Mouse (Mus musculus) limb, embryonic 11.5 days (tissue): ENCODE results near the gene C1rl. TPM values are rescaled to one million over a fixed set of nuclear protein-coding genes. Genes with fewer than 3 reads are reported as not detected.
"Not testable (repeated sequence)": the region's sequence is repeated elsewhere in the genome, so short reads cannot be mapped to it uniquely, and the experiment has no call there.

Experiments used
- ATAC-seq: fragments of 200-750 bp; cut with Nextera tagmentation; 2 replicates; pipeline ENCODE4 v1.8.0; 2017; ENCODE audit warnings: low read depth; ENCODE audit not compliant: insufficient number of reproducible peaks, low FRiP score, low TSS enrichment
- DNase-seq: peaks from one replicate; pipeline ENCODE4 v3.0.0-alpha.2; 2015; ENCODE audit warnings: low spot score
- H3K27ac ChIP-seq: fragments of 300-500 bp; sonication (generic); replicated peaks from 2 replicates; pipeline ENCODE4 v1.5.1; 2014; ENCODE audit warnings: low read depth, mild to moderate bottlenecking, low read length
- H3K27me3 ChIP-seq: fragments of 300-500 bp; sonication (generic); 2 replicates; pipeline ENCODE4 v1.6.1; 2014; ENCODE audit warnings: mild to moderate bottlenecking, low read length, mixed read lengths; ENCODE audit not compliant: control insufficient read depth, insufficient read depth
- H3K36me3 ChIP-seq: fragments of 300-500 bp; sonication (generic); 2 replicates; pipeline ENCODE4 v1.6.1; 2014; ENCODE audit warnings: mild to moderate bottlenecking, low read length, moderate library complexity, mixed read lengths; ENCODE audit not compliant: control insufficient read depth, insufficient read depth
- H3K4me1 ChIP-seq: fragments of 300-500 bp; sonication (generic); 2 replicates; pipeline ENCODE4 v1.6.1; 2014; ENCODE audit warnings: low read length, mixed read lengths; ENCODE audit not compliant: control insufficient read depth, insufficient read depth
- H3K4me2 ChIP-seq: fragments of 300-500 bp; sonication (generic); 2 replicates; pipeline ENCODE4 v1.6.1; 2014; ENCODE audit warnings: low read depth, mild to moderate bottlenecking, moderate library complexity; ENCODE audit not compliant: severe bottlenecking
- H3K4me3 ChIP-seq: fragments of 300-500 bp; sonication (generic); 2 replicates; pipeline ENCODE4 v1.5.1; 2014; ENCODE audit warnings: low read depth, low read length
- H3K9ac ChIP-seq: fragments of 300-500 bp; sonication (generic); 2 replicates; pipeline ENCODE4 v1.6.1; 2014; ENCODE audit warnings: mild to moderate bottlenecking, low read length
- H3K9me3 ChIP-seq: fragments of 300-500 bp; sonication (generic); 2 replicates; pipeline ENCODE4 v1.6.1; 2016; ENCODE audit warnings: low read length; ENCODE audit not compliant: control insufficient read depth
- WGBS: fragments of 180-500 bp; shearing (Covaris S2); extraction: QIAGEN DNeasy Blood & Tissue Kit; methylation state at CpG from one replicate; pipeline ENCODE4 v1.1.7; 2014; 5-methylcytosine and 5-hydroxymethylcytosine counted together
- polyA plus RNA-seq: library from polyadenylated mRNA; unstranded; fragments of >200 nt; fragmentation: Nextera tagmentation; extraction: Ambion mirVana; gene quantifications from 2 replicates; pipeline ENCODE4 v1.2.1, GENCODE M21; 2014

C1rl gene
- polyA plus RNA-seq, 1 experiment from 2014 or later: 0.33 TPM

- Histone ChIP-seq H3K36me3 (no peaks in the 10 kb centered on the region), H3K4me1 (no peaks in the 10 kb centered on the region), H3K4me3 (no peak overlapping the region), H3K27me3 (no peaks in the 10 kb centered on the region), H3K4me2 (no peak overlapping the region), H3K9me3 (no peaks in the 10 kb centered on the region), H3K27ac (no peak overlapping the region), H3K9ac (no peak overlapping the region)
- no peak for DNase-seq
- WGBS: 75% methylated on average over 4 of the region's 4 CpGs
- ATAC-seq: no peak
Observed at GRCm38 (mm10) chr6:124501473-124501872, 8.6 kb downstream of the C1rl start.

- H3K27ac ChIP-seq: no peak overlapping the region
- H3K4me3 ChIP-seq: no peak overlapping the region
- no peaks in the 10 kb centered on the region for H3K36me3 ChIP-seq
- no peak overlapping the region for H3K4me2 ChIP-seq
- WGBS: 88% methylated on average over 5 of the region's 5 CpGs
- no peaks in the 10 kb centered on the region for H3K4me1 ChIP-seq
- DNase-seq (no peak), ATAC-seq (no peak)
- H3K9me3 ChIP-seq: no peaks in the 10 kb centered on the region
- H3K9ac ChIP-seq: no peak overlapping the region
- no peaks in the 10 kb centered on the region for H3K27me3 ChIP-seq
Observed at GRCm38 (mm10) chr6:124502021-124502420, 9.1 kb downstream of the C1rl start.

GRCm38 (mm10) chr6:124505028-124505427, 12.1 kb downstream of the C1rl start:
- Histone ChIP-seq H3K4me2 (no peak overlapping the region), H3K36me3 (no peaks in the 10 kb centered on the region), H3K9me3 (no peaks in the 10 kb centered on the region), H3K27me3 (no peaks in the 10 kb centered on the region), H3K4me3 (no peak overlapping the region), H3K9ac (no peak overlapping the region), H3K4me1 (no peaks in the 10 kb centered on the region), H3K27ac (no peak overlapping the region)
- WGBS: 74% methylated on average over 4 of the region's 4 CpGs
- DNase-seq (no peak), ATAC-seq (no peak)

- no peak for DNase-seq
Observed at GRCm38 (mm10) chr6:124506991-124507390, 14.1 kb downstream of the C1rl start.

GRCm38 (mm10) chr6:124508292-124508691, 15.4 kb downstream of the C1rl start:
- 84% methylated on average over 10 of the region's 10 CpGs for WGBS
- no peak for ATAC-seq

More at GRCm38 (mm10) chr6:124506991-124507390, 14.1 kb downstream of the C1rl start:
- Histone ChIP-seq H3K27ac (no peak overlapping the region), H3K4me2 (no peak overlapping the region), H3K4me3 (no peak overlapping the region), H3K9me3 (no peaks in the 10 kb centered on the region), H3K9ac (no peak overlapping the region), H3K4me1 (no peaks in the 10 kb centered on the region), H3K27me3 (no peaks in the 10 kb centered on the region), H3K36me3 (no peaks in the 10 kb centered on the region)
- ATAC-seq: no peak
- 79% methylated on average over 6 of the region's 6 CpGs for WGBS

GRCm38 (mm10) chr6:124509192-124509591, 16.3 kb downstream of the C1rl start:
- not testable (repeated sequence) for ATAC-seq, H3K27me3 ChIP-seq, H3K27ac ChIP-seq, H3K4me1 ChIP-seq, H3K9ac ChIP-seq, H3K4me3 ChIP-seq, H3K9me3 ChIP-seq, DNase-seq, H3K36me3 ChIP-seq, H3K4me2 ChIP-seq
- WGBS: 79% methylated on average over 5 of the region's 5 CpGs

More at GRCm38 (mm10) chr6:124508292-124508691, 15.4 kb downstream of the C1rl start:
- Histone ChIP-seq H3K9me3 (no peaks in the 10 kb centered on the region), H3K36me3 (no peaks in the 10 kb centered on the region), H3K9ac (no peak overlapping the region), H3K27ac (no peak overlapping the region), H3K4me3 (no peak overlapping the region), H3K4me1 (no peaks in the 10 kb centered on the region), H3K27me3 (no peaks in the 10 kb centered on the region), H3K4me2 (no peak overlapping the region)
- DNase-seq: no peak

- Histone ChIP-seq H3K9me3 (no peaks in the 10 kb centered on the region), H3K36me3 (no peaks in the 10 kb centered on the region), H3K4me3 (no peak overlapping the region), H3K4me1 (no peaks in the 10 kb centered on the region), H3K27me3 (no peaks in the 10 kb centered on the region), H3K9ac (no peak overlapping the region), H3K4me2 (no peak overlapping the region), H3K27ac (no peak overlapping the region)
- ATAC-seq (no peak), DNase-seq (no peak)
- WGBS: 63% methylated on average over 6 of the region's 6 CpGs
Observed at GRCm38 (mm10) chr6:124511936-124512335, 19.0 kb downstream of the C1rl start.

GRCm38 (mm10) chr6:124512355-124512836, 19.5 kb downstream of the C1rl start, which contains the start of gene C1ra:
C1ra (plus strand) TSS chr6:124512405.
- H3K36me3 ChIP-seq: no peaks in the 10 kb centered on the region
- H3K4me2 ChIP-seq: 0 out of 2 replicates have a peak within 1 kb of the TSS, but pooled peaks have one; percentile 16
- no peaks in the 10 kb centered on the region for H3K9me3 ChIP-seq
- H3K27ac ChIP-seq: no peak within 1 kb of the TSS
- H3K4me3 ChIP-seq: no peak within 1 kb of the TSS
- ATAC-seq: no peak
- no peak within 1 kb of the TSS for H3K9ac ChIP-seq
- DNase-seq: peak; percentile 64
- H3K27me3 ChIP-seq: no peaks in the 10 kb centered on the region
- 13% methylated on average over 6 of the region's 6 CpGs for WGBS
- H3K4me1 ChIP-seq: no peaks in the 10 kb centered on the region

- 89% methylated on average over 4 of the region's 4 CpGs for WGBS
- not testable (repeated sequence) for ATAC-seq
Observed at GRCm38 (mm10) chr6:124517733-124518132, 24.8 kb downstream of the C1rl start.

More at GRCm38 (mm10) chr6:124517733-124518132, 24.8 kb downstream of the C1rl start:
- DNase-seq, H3K4me2 ChIP-seq, H3K27ac ChIP-seq, H3K4me1 ChIP-seq, H3K9ac ChIP-seq, H3K4me3 ChIP-seq, H3K9me3 ChIP-seq, H3K27me3 ChIP-seq, H3K36me3 ChIP-seq: not testable (repeated sequence)
